Comparison of ENCODE assay signal across 34 mouse cellular contexts in genomic region chr19:12666156-12666555, GRCm38 (mm10). TPM values are rescaled to one million over a fixed set of nuclear protein-coding genes. Genes with fewer than 3 reads are reported as not detected.
"Had no signal": no experiment of that assay in that cellular context is flagged by ENCODE, and none has a peak within 500 bp of the region (broad histone marks: within the 10 kb centered on the region; RNA-seq: fewer than 3 reads in every experiment).

No protein-coding gene starts in this region.

- H3K27ac ChIP-seq: embryonic facial prominence, embryonic 10.5 days; embryonic facial prominence, embryonic 12.5 days; embryonic facial prominence, embryonic 13.5 days; embryonic facial prominence, embryonic 15.5 days; forebrain, embryonic 10.5 days; forebrain, embryonic 12.5 days; forebrain, embryonic 13.5 days; forebrain, embryonic 15.5 days; gastrocnemius, adult 2 months; heart, adult 2 months had no signal

- DNase-seq: cerebellum, adult 2 months; cerebellum, adult 8-10 months; cerebellum, adult 9-10 months; cerebellum, adult 9-11 months; cerebellum, postnatal 10 days; cerebellum, postnatal 14 days; cerebellum, postnatal 25 days; cerebellum, postnatal 36 days; embryo, embryonic 11 days; forebrain, postnatal 0 days; gastrocnemius, adult 2 months; gastrocnemius, postnatal 10 days; gastrocnemius, postnatal 14 days; gastrocnemius, postnatal 25 days; gastrocnemius, postnatal 36 days; heart, adult 11 months; heart, adult 18-20 months; heart, adult 2 months had no signal

- H3K36me3 ChIP-seq: embryonic facial prominence, embryonic 10.5 days; embryonic facial prominence, embryonic 12.5 days; embryonic facial prominence, embryonic 13.5 days; embryonic facial prominence, embryonic 15.5 days; forebrain, embryonic 10.5 days; forebrain, embryonic 12.5 days; forebrain, embryonic 15.5 days had no signal

- ATAC-seq: forebrain, embryonic 13.5 days; forebrain, embryonic 14.5 days; forebrain, embryonic 15.5 days; forebrain, embryonic 16.5 days; forebrain, postnatal 0 days had no signal

- H3K4me2 ChIP-seq: embryonic facial prominence, embryonic 12.5 days; embryonic facial prominence, embryonic 13.5 days; embryonic facial prominence, embryonic 15.5 days; forebrain, embryonic 12.5 days; forebrain, embryonic 13.5 days; forebrain, embryonic 15.5 days had no signal

- H3K4me1 ChIP-seq: embryonic facial prominence, embryonic 10.5 days; embryonic facial prominence, embryonic 12.5 days; embryonic facial prominence, embryonic 13.5 days; embryonic facial prominence, embryonic 15.5 days; forebrain, embryonic 10.5 days; forebrain, embryonic 12.5 days; forebrain, embryonic 13.5 days; forebrain, embryonic 15.5 days had no signal

- H3K9me3 ChIP-seq: embryonic facial prominence, embryonic 12.5 days had no signal

- H3K27me3 ChIP-seq: embryonic facial prominence, embryonic 12.5 days; embryonic facial prominence, embryonic 13.5 days; embryonic facial prominence, embryonic 15.5 days; forebrain, embryonic 12.5 days; forebrain, embryonic 13.5 days; forebrain, embryonic 15.5 days had no signal

- H3K4me3 ChIP-seq: embryonic facial prominence, embryonic 10.5 days; embryonic facial prominence, embryonic 12.5 days; embryonic facial prominence, embryonic 13.5 days; embryonic facial prominence, embryonic 15.5 days; erythroblast, embryonic 14.5 days; forebrain, embryonic 10.5 days; forebrain, embryonic 12.5 days; forebrain, embryonic 13.5 days; forebrain, embryonic 15.5 days; gastrocnemius, adult 2 months; heart, adult 2 months had no signal

- H3K9ac ChIP-seq: embryonic facial prominence, embryonic 12.5 days; embryonic facial prominence, embryonic 13.5 days; embryonic facial prominence, embryonic 15.5 days; forebrain, embryonic 12.5 days; forebrain, embryonic 13.5 days; forebrain, embryonic 15.5 days; forebrain, postnatal 0 days had no signal

RNA-seq across cellular contexts. Expression of gene Olfr1442, which starts 4.1 kb away (rescaled TPM):
- polyA plus RNA-seq: cerebellum, adult 2 months; cortical plate, adult 2 months; embryonic facial prominence, embryonic 10.5 days; embryonic facial prominence, embryonic 11.5 days; embryonic facial prominence, embryonic 12.5 days; embryonic facial prominence, embryonic 13.5 days; embryonic facial prominence, embryonic 14.5 days; embryonic facial prominence, embryonic 15.5 days; erythroblast, embryonic 14.5 days; forebrain, embryonic 10.5 days; forebrain, embryonic 11.5 days; forebrain, embryonic 12.5 days; forebrain, embryonic 13.5 days; forebrain, embryonic 14.5 days; forebrain, embryonic 15.5 days; forebrain, embryonic 16.5 days; forebrain, postnatal 0 days; frontal cortex, adult 2 months; heart, adult 2 months had no signal

RNA-seq across cellular contexts. Expression of gene Olfr1443, which starts 11.8 kb away (rescaled TPM):
- polyA plus RNA-seq: cerebellum, adult 2 months; cortical plate, adult 2 months; embryonic facial prominence, embryonic 10.5 days; embryonic facial prominence, embryonic 11.5 days; embryonic facial prominence, embryonic 12.5 days; embryonic facial prominence, embryonic 13.5 days; embryonic facial prominence, embryonic 14.5 days; embryonic facial prominence, embryonic 15.5 days; erythroblast, embryonic 14.5 days; forebrain, embryonic 10.5 days; forebrain, embryonic 11.5 days; forebrain, embryonic 12.5 days; forebrain, embryonic 13.5 days; forebrain, embryonic 14.5 days; forebrain, embryonic 15.5 days; forebrain, embryonic 16.5 days; forebrain, postnatal 0 days; frontal cortex, adult 2 months; heart, adult 2 months had no signal

RNA-seq across cellular contexts. Expression of gene Keg1, which starts 29.4 kb away (rescaled TPM):
- polyA plus RNA-seq: cerebellum, adult 2 months; cortical plate, adult 2 months; embryonic facial prominence, embryonic 10.5 days; embryonic facial prominence, embryonic 11.5 days; embryonic facial prominence, embryonic 12.5 days; embryonic facial prominence, embryonic 13.5 days; embryonic facial prominence, embryonic 14.5 days; embryonic facial prominence, embryonic 15.5 days; erythroblast, embryonic 14.5 days; forebrain, embryonic 10.5 days; forebrain, embryonic 11.5 days; forebrain, embryonic 12.5 days; forebrain, embryonic 13.5 days; forebrain, embryonic 14.5 days; forebrain, embryonic 15.5 days; forebrain, embryonic 16.5 days; forebrain, postnatal 0 days; frontal cortex, adult 2 months had no signal

RNA-seq across cellular contexts. Expression of gene Glyat, which starts 33.0 kb away (rescaled TPM):
- polyA plus RNA-seq: cortical plate, adult 2 months; embryonic facial prominence, embryonic 10.5 days; embryonic facial prominence, embryonic 11.5 days; embryonic facial prominence, embryonic 12.5 days; embryonic facial prominence, embryonic 13.5 days; embryonic facial prominence, embryonic 14.5 days; embryonic facial prominence, embryonic 15.5 days; erythroblast, embryonic 14.5 days; forebrain, embryonic 10.5 days; forebrain, embryonic 11.5 days; forebrain, embryonic 12.5 days; forebrain, embryonic 13.5 days; forebrain, embryonic 14.5 days; forebrain, embryonic 15.5 days; forebrain, embryonic 16.5 days; forebrain, postnatal 0 days; frontal cortex, adult 2 months; heart, adult 2 months had no signal
